ENCODE assay signal across 13 mouse cellular contexts in the genomic region with DNA sequence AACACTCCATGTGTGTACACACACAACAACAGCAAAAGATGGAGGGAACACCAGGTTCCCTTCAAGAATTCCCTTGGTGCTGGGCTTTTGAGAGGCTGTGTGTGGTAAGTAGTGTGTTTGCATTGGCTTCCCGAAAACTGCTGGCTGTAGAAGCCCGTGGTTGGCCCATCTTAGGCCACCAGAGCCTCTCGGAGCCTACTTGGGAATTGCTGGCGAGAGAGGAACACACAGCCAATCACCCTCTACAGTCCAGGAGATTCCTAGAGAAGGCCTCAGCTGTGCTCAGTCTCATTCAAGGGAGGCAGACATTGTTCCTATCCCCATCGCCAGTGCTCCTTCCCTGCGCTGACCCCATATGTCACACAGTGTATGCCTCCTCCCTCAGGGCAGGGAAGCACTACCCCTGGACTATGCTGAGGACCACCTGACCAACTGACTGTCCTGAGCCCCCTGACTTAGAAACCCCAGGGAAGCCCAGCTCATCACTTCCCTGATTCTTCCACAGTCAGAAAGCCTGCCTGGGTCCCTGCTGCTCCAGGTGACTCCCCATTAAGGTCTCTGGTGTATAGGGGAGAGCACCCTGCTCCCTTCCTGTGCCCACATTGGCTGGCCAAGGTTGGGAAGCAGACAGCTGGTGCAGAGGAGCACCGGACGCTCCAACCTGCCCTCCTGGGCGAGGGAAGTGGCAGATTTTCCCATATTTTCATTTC.
DNase-seq lines count a peak whose midpoint lies in the region; ATAC-seq lines count a peak whose summit lies in the region.
"Had no signal": no experiment of that assay in that cellular context is flagged by ENCODE, and none has a peak within 500 bp of the region (broad histone marks: within the 10 kb centered on the region; RNA-seq: fewer than 3 reads in every experiment).

No protein-coding gene starts in this region.

- no peak overlapping the region for H3K9ac ChIP-seq in liver, embryonic 12.5 days
- no peak overlapping the region for H3K9ac ChIP-seq in forebrain, embryonic 16.5 days (replicated peaks; ENCODE audit: low read depth, low read length)
- H3K9ac ChIP-seq in limb, embryonic 11.5 days (ENCODE audit: low read length) = no peak overlapping the region
- no peak overlapping the region for H3K9ac ChIP-seq in neural tube, embryonic 13.5 days
- H3K9ac ChIP-seq: liver, embryonic 14.5 days had no signal

- peaks cover 4% of the 10 kb centered on the region; the same call in 1 of the 2 replicates for H3K4me1 ChIP-seq in liver, embryonic 12.5 days
- peaks cover 19% of the 10 kb centered on the region for H3K4me1 ChIP-seq in forebrain, embryonic 16.5 days (replicated peaks; ENCODE audit: control insufficient read depth, insufficient read depth, low read length)
- H3K4me1 ChIP-seq in limb, embryonic 11.5 days (ENCODE audit: control insufficient read depth, insufficient read depth, low read length) = peaks cover 52% of the 10 kb centered on the region
- H3K4me1 ChIP-seq in neural tube, embryonic 13.5 days (replicated peaks) = peaks cover 71% of the 10 kb centered on the region

- no peaks in the 10 kb centered on the region for H3K9me3 ChIP-seq in liver, embryonic 12.5 days (replicated peaks)
- no peaks in the 10 kb centered on the region for H3K9me3 ChIP-seq in forebrain, embryonic 16.5 days (ENCODE audit: control insufficient read depth, low read length)
- H3K9me3 ChIP-seq in limb, embryonic 11.5 days (ENCODE audit: control insufficient read depth, low read length) = no peaks in the 10 kb centered on the region
- no peaks in the 10 kb centered on the region for H3K9me3 ChIP-seq in neural tube, embryonic 13.5 days

- H3K4me3 ChIP-seq in liver, embryonic 12.5 days = no peak overlapping the region
- H3K4me3 ChIP-seq in forebrain, embryonic 16.5 days (replicated peaks; ENCODE audit: low read length) = no peak overlapping the region
- H3K4me3 ChIP-seq in limb, embryonic 11.5 days (ENCODE audit: low read depth, low read length) = no peak overlapping the region
- no peak overlapping the region for H3K4me3 ChIP-seq in neural tube, embryonic 13.5 days
- H3K4me3 ChIP-seq: layer of hippocampus, adult 2 months had no signal

- H3K27ac ChIP-seq in liver, embryonic 12.5 days = no peak overlapping the region
- H3K27ac ChIP-seq in forebrain, embryonic 16.5 days (ENCODE audit: low read length) = peak overlapping the region; percentile 41; the same call in 1 of the 2 replicates
- 0 out of 2 replicates have a peak overlapping the region, but pooled peaks have one; percentile 36 for H3K27ac ChIP-seq in limb, embryonic 11.5 days (replicated peaks; ENCODE audit: low read depth, low read length)
- peak overlapping the region; percentile 73 for H3K27ac ChIP-seq in neural tube, embryonic 13.5 days (replicated peaks)
- H3K27ac ChIP-seq: layer of hippocampus, adult 2 months; liver, embryonic 14.5 days had no signal

- no peak for DNase-seq in liver
- DNase-seq in limb, embryonic 11.5 days (ENCODE audit: low spot score) = no peak
- no peak for DNase-seq in urinary bladder, postnatal 25 days (ENCODE audit: low spot score)
- DNase-seq in frontal cortex, adult 2 months (ENCODE audit: extremely low spot score in 1 of 2, low spot score in 1 of 2) = no peak
- DNase-seq: cerebellum, adult 11 months; heart, postnatal 36 days had no signal

- H3K27me3 ChIP-seq in liver, embryonic 12.5 days (replicated peaks) = peaks cover 10% of the 10 kb centered on the region; the same call in 1 of the 2 replicates
- no peaks in the 10 kb centered on the region for H3K27me3 ChIP-seq in forebrain, embryonic 16.5 days (replicated peaks; ENCODE audit: control insufficient read depth, insufficient read depth, low read length)
- H3K27me3 ChIP-seq in limb, embryonic 11.5 days (ENCODE audit: control insufficient read depth, insufficient read depth, low read length) = no peaks in the 10 kb centered on the region
- H3K27me3 ChIP-seq in neural tube, embryonic 13.5 days = no peaks in the 10 kb centered on the region

- ATAC-seq in liver, embryonic 12.5 days = peak; percentile 31; the same call in 1 of the 2 replicates
- no peak for ATAC-seq in forebrain, embryonic 16.5 days
- no peak for ATAC-seq in limb, embryonic 11.5 days (ENCODE audit: insufficient number of reproducible peaks, low FRiP score, low TSS enrichment, low read depth)
- ATAC-seq in neural tube, embryonic 13.5 days (ENCODE audit: low read depth) = peak; percentile 29; the same call in 1 of the 2 replicates
- no peak for ATAC-seq in erythroid progenitor cell, adult 5-6 weeks (replicated peaks; ENCODE audit: low FRiP score, poor library complexity, severe bottlenecking)
- ATAC-seq: activated CD4-positive, CD25-positive, alpha-beta regulatory T cell, adult 4 months had no signal

- 58% methylated on average over 9 of the region's 9 CpGs for WGBS in liver, embryonic 12.5 days (ENCODE audit: insufficient replicate concordance)
- WGBS in forebrain, embryonic 16.5 days = 54% methylated on average over 9 of the region's 9 CpGs
- WGBS in limb, embryonic 11.5 days = 77% methylated on average over 9 of the region's 9 CpGs
- 45% methylated on average over 9 of the region's 9 CpGs for WGBS in neural tube, embryonic 13.5 days

- no peak overlapping the region for H3K4me2 ChIP-seq in liver, embryonic 12.5 days
- no peak overlapping the region for H3K4me2 ChIP-seq in forebrain, embryonic 16.5 days (ENCODE audit: low read length)
- H3K4me2 ChIP-seq in limb, embryonic 11.5 days (ENCODE audit: low read depth, severe bottlenecking) = no peak overlapping the region
- H3K4me2 ChIP-seq in neural tube, embryonic 13.5 days = no peak overlapping the region

- no peaks in the 10 kb centered on the region for H3K36me3 ChIP-seq in liver, embryonic 12.5 days
- no peaks in the 10 kb centered on the region for H3K36me3 ChIP-seq in forebrain, embryonic 16.5 days (ENCODE audit: control insufficient read depth, insufficient read depth)
- H3K36me3 ChIP-seq in limb, embryonic 11.5 days (ENCODE audit: control insufficient read depth, insufficient read depth, low read length) = no peaks in the 10 kb centered on the region
- H3K36me3 ChIP-seq in neural tube, embryonic 13.5 days = no peaks in the 10 kb centered on the region

Comparison
In these comparisons a context has a peak if more than half of its experiments do, and no peak if none do; other contexts are left out.
1. ATAC-seq: peak in liver, embryonic 12.5 days (single experiment) and neural tube, embryonic 13.5 days (single experiment); none in forebrain, embryonic 16.5 days (single experiment), limb, embryonic 11.5 days (single experiment) and erythroid progenitor cell, adult 5-6 weeks (single experiment).